In the genomic region with DNA sequence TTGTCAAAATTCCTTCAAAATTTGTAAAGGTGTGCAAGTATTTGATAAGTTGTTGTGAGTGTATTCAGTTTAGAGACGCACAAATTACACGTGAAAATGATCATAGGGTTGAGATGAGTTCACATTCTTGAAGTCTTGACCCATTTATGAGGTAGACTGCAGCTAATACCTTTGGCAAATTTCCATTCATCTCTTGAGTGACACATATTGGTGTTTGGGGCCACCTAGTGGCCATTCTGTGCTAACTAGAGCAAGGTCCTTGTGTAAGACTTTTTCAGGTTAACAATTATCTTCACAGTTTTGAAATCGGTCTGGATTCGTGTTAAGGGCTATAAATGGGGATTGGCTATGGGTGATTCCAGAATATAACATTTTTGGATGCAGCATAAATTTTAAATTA, we compare ENCODE assay signal across 8 mouse cellular contexts. TPM values are rescaled to one million over a fixed set of nuclear protein-coding genes. Genes with fewer than 3 reads are reported as not detected.
A peak's percentile ranks its signal among the peaks of the same experiment; 100 is the strongest.
DNase-seq lines count a peak whose midpoint lies in the region; ATAC-seq and TF ChIP-seq lines count a peak whose summit lies in the region.
"Had no signal": no experiment of that assay in that cellular context is flagged by ENCODE, and none has a peak within 500 bp of the region (broad histone marks: within the 10 kb centered on the region; RNA-seq: fewer than 3 reads in every experiment).

No protein-coding gene starts in this region.

- no peak for TF ChIP-seq CTCF in thymus, adult 2 months (IDR thresholded peaks at IDR 0.05; ENCODE audit: borderline replicate concordance, control insufficient read depth, extremely low read depth, insufficient read depth, low read length, poor library complexity)
- peak; percentile 83 for TF ChIP-seq CTCF in hindbrain, postnatal 0 days (IDR thresholded peaks at IDR 0.05; ENCODE audit: low read depth)

- H3K4me1 ChIP-seq in thymus, adult 2 months (replicated peaks; ENCODE audit: control insufficient read depth, insufficient read depth, low read length), result no peaks in the 10 kb centered on the region
- H3K4me1 ChIP-seq in hindbrain, postnatal 0 days (ENCODE audit: insufficient read depth, low read length), result no peaks in the 10 kb centered on the region
- H3K4me1 ChIP-seq in limb, embryonic 11.5 days (ENCODE audit: control insufficient read depth, insufficient read depth, low read length), result no peaks in the 10 kb centered on the region

- no peaks in the 10 kb centered on the region for H3K36me3 ChIP-seq in thymus, adult 2 months (ENCODE audit: control insufficient read depth, insufficient read depth, low read length)
- H3K36me3 ChIP-seq in hindbrain, postnatal 0 days (ENCODE audit: insufficient read depth, low read length), result no peaks in the 10 kb centered on the region
- no peaks in the 10 kb centered on the region for H3K36me3 ChIP-seq in limb, embryonic 11.5 days (ENCODE audit: control insufficient read depth, insufficient read depth, low read length)

- no peaks in the 10 kb centered on the region for H3K27me3 ChIP-seq in thymus, adult 2 months (ENCODE audit: control insufficient read depth, insufficient read depth, low read length)
- H3K27me3 ChIP-seq in hindbrain, postnatal 0 days (ENCODE audit: insufficient read depth, low read length), result no peaks in the 10 kb centered on the region
- no peaks in the 10 kb centered on the region for H3K27me3 ChIP-seq in limb, embryonic 11.5 days (ENCODE audit: control insufficient read depth, insufficient read depth, low read length)

- H3K9me3 ChIP-seq in hindbrain, postnatal 0 days (ENCODE audit: low read length), result no peaks in the 10 kb centered on the region
- no peaks in the 10 kb centered on the region for H3K9me3 ChIP-seq in limb, embryonic 11.5 days (ENCODE audit: control insufficient read depth, low read length)

- H3K4me2 ChIP-seq in hindbrain, postnatal 0 days (ENCODE audit: low read depth, low read length), result no peak overlapping the region
- H3K4me2 ChIP-seq in limb, embryonic 11.5 days (ENCODE audit: low read depth, severe bottlenecking), result no peak overlapping the region

- no peak overlapping the region for H3K9ac ChIP-seq in hindbrain, postnatal 0 days (replicated peaks; ENCODE audit: low read length)
- H3K9ac ChIP-seq in limb, embryonic 11.5 days (ENCODE audit: low read length), result no peak overlapping the region

- no peak overlapping the region for H3K27ac ChIP-seq in thymus, adult 2 months (ENCODE audit: control insufficient read depth, insufficient read depth, low read length)
- no peak overlapping the region for H3K27ac ChIP-seq in hindbrain, postnatal 0 days
- no peak overlapping the region for H3K27ac ChIP-seq in limb, embryonic 11.5 days (replicated peaks; ENCODE audit: low read depth, low read length)
- H3K27ac ChIP-seq: macrophage had no signal

- no peak for ATAC-seq in hindbrain, postnatal 0 days
- ATAC-seq in limb, embryonic 11.5 days (ENCODE audit: insufficient number of reproducible peaks, low FRiP score, low TSS enrichment, low read depth), result no peak

- TF ChIP-seq POLR2A in thymus, adult 2 months (IDR thresholded peaks at IDR 0.05; ENCODE audit: control insufficient read depth, extremely low read depth, insufficient read depth, low read length, poor library complexity), result no peak

- no peak overlapping the region for H3K4me3 ChIP-seq in thymus, adult 2 months (ENCODE audit: control insufficient read depth, insufficient read depth, low read length)
- H3K4me3 ChIP-seq in hindbrain, postnatal 0 days (ENCODE audit: low read length), result no peak overlapping the region
- no peak overlapping the region for H3K4me3 ChIP-seq in limb, embryonic 11.5 days (ENCODE audit: low read depth, low read length)

- peak; percentile 28 for DNase-seq in thymus, postnatal 0 days (ENCODE audit: low spot score)
- no peak for DNase-seq in thymus, adult 2 months
- peak; percentile 64 for DNase-seq in adipocyte (ENCODE audit: low spot score)
- peak; percentile 72 for DNase-seq in cerebellum, postnatal 36 days
- DNase-seq in hindbrain, postnatal 0 days (ENCODE audit: low spot score), result peak; percentile 90
- DNase-seq in limb, embryonic 11.5 days (ENCODE audit: low spot score), result peak; percentile 72
- DNase-seq in retina, embryonic 14.5 days (ENCODE audit: low spot score), result peak; percentile 82

- 17% methylated on average over 4 of the region's 4 CpGs for WGBS in thymus, adult 2 months
- WGBS in hindbrain, postnatal 0 days, result 22% methylated on average over 4 of the region's 4 CpGs
- WGBS in limb, embryonic 11.5 days, result 20% methylated on average over 4 of the region's 4 CpGs

RNA-seq across cellular contexts. Expression of a gene that starts 13.5 kb away (rescaled TPM):
- 0.07 and 0.09 TPM in 2 replicates for polyA plus RNA-seq in thymus, postnatal 0 days (2015; fragmentation: Nextera tagmentation; extraction: Ambion mirVana)
- 0.06 TPM in 1 of 2 replicates, not detected in the other for polyA plus RNA-seq in thymus, adult 2 months (2012; rRNA removed)
- 30.9 and 31.7 TPM in 2 replicates for total RNA-seq in hindbrain, postnatal 0 days (2014; rRNA removed)
- polyA plus RNA-seq in hindbrain, postnatal 0 days (2015; fragmentation: Nextera tagmentation; extraction: Ambion mirVana), result 26.4 and 26.6 TPM in 2 replicates
- polyA plus RNA-seq in limb, embryonic 11.5 days (2014; fragmentation: Nextera tagmentation; extraction: Ambion mirVana), result 2.8 and 3.2 TPM in 2 replicates
- polyA plus RNA-seq: macrophage had no signal
